Mouse (Mus musculus): ENCODE measurements at regions not wholly inside any gene's neighbourhood (a gene's known extent, or its start where the extent isn't known, plus 50 kb on each side); places are given as distances from the start of the nearest gene placed in this dataset.

DNA sequence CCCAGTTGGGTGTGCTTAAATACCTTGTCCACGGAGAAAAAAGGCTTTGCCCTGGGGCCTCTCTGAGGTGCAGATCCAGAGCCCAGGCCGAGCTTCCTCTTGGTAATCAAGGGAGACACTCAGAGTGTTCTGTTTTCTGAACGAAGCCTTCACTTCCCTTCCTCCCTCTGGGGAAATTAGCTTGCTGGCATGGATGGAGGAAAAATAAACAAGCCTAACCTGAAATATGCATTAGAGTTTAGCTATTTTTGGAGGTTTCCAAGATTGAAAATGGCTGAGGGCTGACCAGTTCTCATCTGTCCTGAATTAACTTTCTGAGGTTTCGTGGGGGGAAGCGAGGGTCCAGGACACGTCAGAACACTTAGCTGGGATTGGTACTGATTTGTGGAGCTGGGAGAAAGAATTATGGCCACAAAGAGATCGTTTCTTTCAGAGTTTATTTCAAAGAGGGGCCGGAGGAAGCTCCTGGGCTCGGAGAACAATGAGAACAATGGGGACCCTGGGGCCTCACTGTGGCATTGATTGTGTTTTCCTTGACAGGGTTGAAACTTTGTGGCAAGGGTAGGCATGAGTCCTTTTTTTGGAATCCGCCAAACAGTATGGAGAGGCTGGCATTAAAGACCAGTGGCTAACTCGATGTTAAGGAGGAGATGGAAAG is 262.4 kb downstream of the 1810013L24Rik start:
- TF ChIP-seq CTCF (IDR thresholded peaks at IDR 0.05; ENCODE audit: insufficient read depth, low read depth, low read length) (no peak), POLR2A (IDR thresholded peaks at IDR 0.05; ENCODE audit: insufficient read depth, low read depth, low read length) (no peak)

Measured in olfactory bulb, adult 2 months (tissue).